Mouse (Mus musculus): Measurements from ENCODE around the gene Ggact. TPM values are rescaled to one million over a fixed set of nuclear protein-coding genes. Genes with fewer than 3 reads are reported as not detected.

The Ggact gene
- polyA plus RNA-seq, 1 experiment from 2014 or later = 9.6 TPM

- ATAC-seq (ENCODE audit: low FRiP score) = no peak
- H3K4me3 ChIP-seq (replicated peaks) = no peak overlapping the region
- no peak overlapping the region for H3K4me2 ChIP-seq
Measured at GRCm38 (mm10) chr14:122900679-122901078, 12.9 kb downstream of the Ggact start.

DNA sequence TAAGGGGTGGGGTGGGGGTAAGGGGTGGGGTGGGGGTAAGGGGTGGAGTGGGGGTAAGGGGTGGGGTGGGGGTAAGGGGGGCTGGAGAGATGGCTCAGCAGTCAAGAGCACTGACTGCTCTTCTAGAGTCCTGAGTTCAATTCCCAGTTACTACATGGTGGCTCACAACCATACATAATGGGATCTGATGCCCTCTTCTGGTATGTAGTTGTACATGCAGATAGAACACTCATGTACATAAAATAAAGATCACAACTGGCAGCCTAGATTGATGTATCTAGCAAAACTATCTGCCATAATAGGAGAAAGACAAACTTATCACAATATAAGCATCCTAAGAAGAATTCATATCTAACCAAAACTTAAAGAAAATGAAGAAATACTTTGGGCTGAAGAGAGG, 15.0 kb downstream of the Ggact start:
- Histone ChIP-seq H3K4me3 (replicated peaks) (no peak overlapping the region), H3K4me1 (no peaks in the 10 kb centered on the region), H3K9me3 (replicated peaks) (no peaks in the 10 kb centered on the region), H3K27ac (replicated peaks) (no peak overlapping the region), H3K9ac (replicated peaks) (no peak overlapping the region), H3K4me2 (no peak overlapping the region), H3K27me3 (replicated peaks) (no peaks in the 10 kb centered on the region), H3K36me3 (no peaks in the 10 kb centered on the region)
- no peak for ATAC-seq (ENCODE audit: low FRiP score)

More at GRCm38 (mm10) chr14:122900679-122901078, 12.9 kb downstream of the Ggact start:
- H3K9ac ChIP-seq (replicated peaks) = no peak overlapping the region
- no peaks in the 10 kb centered on the region for H3K4me1 ChIP-seq
- no peak overlapping the region for H3K27ac ChIP-seq (replicated peaks)
- H3K9me3 ChIP-seq (replicated peaks) = no peaks in the 10 kb centered on the region
- H3K27me3 ChIP-seq (replicated peaks) = no peaks in the 10 kb centered on the region
- no peaks in the 10 kb centered on the region for H3K36me3 ChIP-seq

GRCm38 (mm10) chr14:122896106-122896505, 17.5 kb downstream of the Ggact start:
- Histone ChIP-seq H3K9ac (replicated peaks) (no peak overlapping the region), H3K27ac (replicated peaks) (no peak overlapping the region), H3K27me3 (replicated peaks) (no peaks in the 10 kb centered on the region), H3K9me3 (replicated peaks) (no peaks in the 10 kb centered on the region), H3K4me1 (no peaks in the 10 kb centered on the region), H3K4me3 (replicated peaks) (no peak overlapping the region), H3K4me2 (no peak overlapping the region), H3K36me3 (peaks cover 4% of the 10 kb centered on the region; the same call in 1 of the 2 replicates)
- ATAC-seq (ENCODE audit: low FRiP score) = no peak
- 95% methylated on average over 1 of the region's 1 CpGs for WGBS

DNA sequence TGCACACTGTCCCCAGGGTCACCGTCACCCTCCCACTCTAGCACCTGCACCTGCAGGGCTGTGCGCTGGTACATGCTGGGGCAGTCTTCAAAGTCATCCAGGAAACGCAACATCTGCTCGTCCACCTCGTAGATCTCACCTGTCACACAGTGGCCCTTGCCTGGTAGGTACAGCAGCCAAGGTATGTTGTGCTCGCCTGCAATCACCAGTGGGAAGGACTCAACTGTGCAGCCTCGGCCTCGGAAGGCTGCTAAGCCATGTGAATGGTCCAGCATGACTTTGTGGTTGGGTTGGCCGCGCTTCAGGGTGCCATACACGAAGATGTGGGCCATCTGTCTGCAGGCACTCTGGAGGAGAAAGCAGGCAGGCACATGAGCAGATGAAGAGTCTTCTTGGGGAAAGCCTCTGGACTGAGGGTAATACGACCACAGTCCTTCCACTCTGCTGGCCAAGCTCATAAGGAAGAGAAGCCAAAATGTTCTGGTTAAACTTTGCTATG, 22.0 kb downstream of the Ggact start:
- 96% methylated on average over 12 of the region's 12 CpGs for WGBS
- H3K36me3 ChIP-seq = peaks cover 4% of the 10 kb centered on the region; the same call in 1 of the 2 replicates
- H3K9me3 ChIP-seq (replicated peaks) = no peaks in the 10 kb centered on the region
- no peak overlapping the region for H3K27ac ChIP-seq (replicated peaks)
- H3K27me3 ChIP-seq (replicated peaks) = no peaks in the 10 kb centered on the region
- no peak overlapping the region for H3K4me2 ChIP-seq
- H3K9ac ChIP-seq (replicated peaks) = no peak overlapping the region
- no peak overlapping the region for H3K4me3 ChIP-seq (replicated peaks)
- no peak for ATAC-seq (ENCODE audit: low FRiP score)
- no peaks in the 10 kb centered on the region for H3K4me1 ChIP-seq

- ATAC-seq (ENCODE audit: low FRiP score) = no peak
- no peak overlapping the region for H3K9ac ChIP-seq (replicated peaks)
- no peaks in the 10 kb centered on the region for H3K9me3 ChIP-seq (replicated peaks)
- H3K27ac ChIP-seq (replicated peaks) = no peak overlapping the region
- no peak overlapping the region for H3K4me3 ChIP-seq (replicated peaks)
- H3K36me3 ChIP-seq = peaks cover 4% of the 10 kb centered on the region; the same call in 1 of the 2 replicates
- WGBS = 90% methylated on average over 1 of the region's 1 CpGs
- H3K4me2 ChIP-seq = no peak overlapping the region
- H3K27me3 ChIP-seq (replicated peaks) = no peaks in the 10 kb centered on the region
- peaks cover 8% of the 10 kb centered on the region; the same call in 1 of the 2 replicates for H3K4me1 ChIP-seq
Measured at GRCm38 (mm10) chr14:122888480-122888872, 25.1 kb downstream of the Ggact start.

DNA sequence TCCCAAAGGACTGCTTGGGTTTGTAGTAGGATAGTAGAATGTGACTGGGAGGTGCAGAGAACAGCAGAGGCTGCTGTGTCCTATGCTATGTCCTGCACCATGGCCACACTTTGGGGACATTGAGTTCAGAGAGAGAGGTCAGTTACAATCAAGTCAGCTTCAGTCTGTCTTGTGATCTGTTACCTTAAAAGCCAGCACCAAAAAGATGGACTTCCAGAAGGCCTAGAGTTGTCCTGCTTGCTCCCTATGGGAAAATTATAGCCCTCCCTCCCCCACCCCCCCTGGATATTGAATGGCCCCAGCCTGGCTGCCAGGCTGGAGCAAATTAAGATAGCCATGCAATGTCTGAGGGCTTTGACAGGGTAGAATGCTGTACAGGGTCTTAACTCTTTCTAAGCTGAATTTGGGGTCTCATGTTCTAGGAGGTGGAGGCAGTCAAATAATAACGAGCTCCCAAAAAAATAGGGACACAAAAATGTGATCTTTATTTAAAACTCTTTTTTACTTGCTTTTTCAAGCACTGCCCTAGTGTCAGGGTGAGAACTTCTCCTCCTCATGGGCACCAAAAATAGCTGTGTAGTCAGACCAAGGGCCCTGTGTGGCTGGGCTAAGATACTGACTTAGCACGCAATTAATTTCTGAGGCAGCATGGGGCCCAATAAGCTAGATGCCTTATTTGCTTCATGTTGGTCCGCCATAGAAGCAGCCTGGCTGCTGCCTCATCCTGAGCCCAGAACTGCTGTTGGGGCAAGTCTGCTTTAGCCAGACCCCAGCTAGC, 25.7 kb downstream of the Ggact start:
- Histone ChIP-seq H3K27me3 (replicated peaks) (no peaks in the 10 kb centered on the region), H3K36me3 (peaks cover 4% of the 10 kb centered on the region; the same call in 1 of the 2 replicates), H3K4me3 (replicated peaks) (no peak overlapping the region), H3K4me2 (no peak overlapping the region), H3K9me3 (replicated peaks) (no peaks in the 10 kb centered on the region), H3K4me1 (peaks cover 14% of the 10 kb centered on the region), H3K9ac (replicated peaks) (no peak overlapping the region), H3K27ac (replicated peaks) (no peak overlapping the region)
- WGBS = 80% methylated on average over 3 of the region's 3 CpGs
- ATAC-seq (ENCODE audit: low FRiP score) = no peak

DNA sequence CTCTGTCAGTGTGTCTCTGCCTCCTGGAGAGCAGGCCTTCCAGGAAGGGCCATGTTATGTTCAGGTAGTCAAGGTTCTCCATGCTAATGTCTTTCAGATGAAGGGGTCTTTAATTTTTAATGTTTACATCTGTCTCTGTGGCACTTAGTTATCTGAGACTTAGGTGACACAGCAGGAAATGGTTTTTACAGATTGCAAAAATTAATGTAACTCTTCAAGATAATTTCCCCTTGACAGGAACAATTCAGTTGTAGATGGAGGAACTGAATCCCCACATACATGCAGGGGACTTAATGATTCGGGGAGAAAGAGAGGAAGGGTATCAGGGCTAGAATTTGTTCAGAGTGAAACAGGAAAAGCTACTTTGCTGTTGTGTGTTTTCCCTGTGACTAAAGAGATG, 26.3 kb downstream of the Ggact start:
- no peak for ATAC-seq (ENCODE audit: low FRiP score)
- no peak overlapping the region for H3K27ac ChIP-seq (replicated peaks)
- WGBS = 82% methylated on average over 1 of the region's 1 CpGs

GRCm38 (mm10) chr14:122885893-122886292, 27.7 kb downstream of the Ggact start:
- WGBS = 81% methylated on average over 7 of the region's 7 CpGs
- no peak overlapping the region for H3K4me3 ChIP-seq (replicated peaks)
- H3K27me3 ChIP-seq (replicated peaks) = no peaks in the 10 kb centered on the region
- no peak overlapping the region for H3K9ac ChIP-seq (replicated peaks)
- H3K4me2 ChIP-seq = no peak overlapping the region
- no peaks in the 10 kb centered on the region for H3K36me3 ChIP-seq
- H3K4me1 ChIP-seq = peaks cover 27% of the 10 kb centered on the region
- H3K27ac ChIP-seq (replicated peaks) = no peak overlapping the region
- ATAC-seq (ENCODE audit: low FRiP score) = no peak
- no peaks in the 10 kb centered on the region for H3K9me3 ChIP-seq (replicated peaks)

More for the DNA sequence above, 26.3 kb downstream of the Ggact start:
- no peaks in the 10 kb centered on the region for H3K27me3 ChIP-seq (replicated peaks)
- no peak overlapping the region for H3K4me3 ChIP-seq (replicated peaks)
- H3K4me1 ChIP-seq = peaks cover 20% of the 10 kb centered on the region
- no peak overlapping the region for H3K9ac ChIP-seq (replicated peaks)
- no peaks in the 10 kb centered on the region for H3K9me3 ChIP-seq (replicated peaks)
- no peak overlapping the region for H3K4me2 ChIP-seq
- peaks cover 4% of the 10 kb centered on the region; the same call in 1 of the 2 replicates for H3K36me3 ChIP-seq

DNA sequence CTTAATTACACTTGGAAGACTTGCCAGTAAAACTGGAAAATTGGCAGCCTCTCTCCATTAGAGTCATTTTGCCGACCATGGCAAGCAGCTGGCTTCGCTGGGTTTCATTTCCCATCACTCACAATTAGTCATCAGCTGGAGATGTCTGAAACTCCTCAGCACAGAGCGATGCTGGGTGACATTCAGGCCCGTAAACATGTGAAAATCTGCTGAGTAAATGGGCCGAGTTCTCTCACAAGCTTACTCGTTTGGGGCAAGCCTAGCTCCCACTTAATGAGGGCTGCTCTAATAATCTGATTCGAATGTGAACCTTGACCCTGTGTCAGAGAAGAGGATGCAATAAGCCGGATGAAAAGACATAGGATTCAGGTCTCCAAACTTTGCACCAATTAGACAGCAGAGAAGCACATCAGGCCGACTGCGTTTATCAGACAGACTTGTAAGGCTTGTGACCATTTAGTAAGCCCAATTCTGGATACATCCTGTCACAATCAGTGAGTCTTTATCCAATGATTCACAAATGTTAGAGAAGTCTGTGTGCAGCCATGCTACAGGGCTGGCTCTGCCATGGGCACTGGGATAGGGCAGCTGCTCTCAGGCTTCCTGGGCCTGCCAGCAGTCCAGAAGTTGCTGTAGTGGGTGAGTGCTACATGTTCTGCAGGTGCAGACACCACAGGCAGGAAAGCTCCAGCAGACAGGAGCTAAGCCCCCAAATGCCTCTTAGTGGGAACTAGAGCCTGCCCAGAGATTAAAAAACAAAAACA, 29.6 kb downstream of the Ggact start:
- Histone ChIP-seq H3K4me1 (peaks cover 27% of the 10 kb centered on the region), H3K9me3 (replicated peaks) (no peaks in the 10 kb centered on the region), H3K36me3 (no peaks in the 10 kb centered on the region), H3K4me2 (no peak overlapping the region), H3K9ac (replicated peaks) (no peak overlapping the region), H3K27ac (replicated peaks) (0 out of 2 replicates have a peak overlapping the region, but pooled peaks have one; percentile 13), H3K4me3 (replicated peaks) (no peak overlapping the region), H3K27me3 (replicated peaks) (peaks cover 1% of the 10 kb centered on the region)
- WGBS = 50% methylated on average over 10 of the region's 10 CpGs
- ATAC-seq (ENCODE audit: low FRiP score) = no peak

- Histone ChIP-seq H3K4me2 (no peak overlapping the region), H3K9me3 (replicated peaks) (no peaks in the 10 kb centered on the region), H3K36me3 (no peaks in the 10 kb centered on the region), H3K27ac (replicated peaks) (no peak overlapping the region; the same call in 1 of the 2 replicates), H3K27me3 (replicated peaks) (peaks cover 7% of the 10 kb centered on the region), H3K4me1 (peaks cover 27% of the 10 kb centered on the region), H3K9ac (replicated peaks) (no peak overlapping the region), H3K4me3 (replicated peaks) (no peak overlapping the region)
- WGBS = 60% methylated on average over 4 of the region's 4 CpGs
- ATAC-seq (ENCODE audit: low FRiP score) = no peak
Measured at GRCm38 (mm10) chr14:122883410-122883806, 30.1 kb downstream of the Ggact start.

GRCm38 (mm10) chr14:122882795-122883409, 30.7 kb downstream of the Ggact start:
- ATAC-seq (ENCODE audit: low FRiP score) = peak; percentile 28; the same call in 1 of the 2 replicates
- peaks cover 27% of the 10 kb centered on the region for H3K4me1 ChIP-seq
- no peak overlapping the region for H3K9ac ChIP-seq (replicated peaks)
- no peak overlapping the region; the same call in 1 of the 2 replicates for H3K27ac ChIP-seq (replicated peaks)
- peaks cover 7% of the 10 kb centered on the region for H3K27me3 ChIP-seq (replicated peaks)
- 49% methylated on average over 7 of the region's 7 CpGs for WGBS
- no peak overlapping the region for H3K4me3 ChIP-seq (replicated peaks)
- no peak overlapping the region for H3K4me2 ChIP-seq
- no peaks in the 10 kb centered on the region for H3K9me3 ChIP-seq (replicated peaks)
- H3K36me3 ChIP-seq = no peaks in the 10 kb centered on the region

All from neural tube, embryonic 15.5 days (tissue).